In genomic region chr2:167055386-167055785, GRCm38 (mm10) we compare ENCODE assay signal across 8 mouse cellular contexts. TPM values are rescaled to one million over a fixed set of nuclear protein-coding genes. Genes with fewer than 3 reads are reported as not detected.
DNase-seq lines count a peak whose midpoint lies in the region; ATAC-seq and TF ChIP-seq lines count a peak whose summit lies in the region.

No protein-coding gene starts in this region.

- no peak for ATAC-seq in liver, embryonic 11.5 days (replicated peaks; ENCODE audit: low FRiP score)
- ATAC-seq in kidney, postnatal 0 days (replicated peaks; ENCODE audit: low FRiP score, low read depth), result no peak

- H3K9me3 ChIP-seq in liver, embryonic 11.5 days (ENCODE audit: control insufficient read depth, low read length), result no peaks in the 10 kb centered on the region
- no peaks in the 10 kb centered on the region for H3K9me3 ChIP-seq in kidney, postnatal 0 days (replicated peaks; ENCODE audit: low read length)

- peak; percentile 39 for DNase-seq in adrenal gland, adult 2 months
- no peak for DNase-seq in adrenal gland, adult 18-20 months (ENCODE audit: low spot score in 2 of 2)
- DNase-seq in liver, embryonic 11.5 days (ENCODE audit: low spot score), result no peak
- DNase-seq in liver, result no peak
- no peak for DNase-seq in kidney, postnatal 0 days (ENCODE audit: low spot score)
- DNase-seq in ovary, postnatal 14 days (ENCODE audit: low spot score), result peak; percentile 22
- DNase-seq in thymus, postnatal 36 days, result no peak
- no peak for DNase-seq in left cerebral cortex, adult 18-20 months (ENCODE audit: low spot score in 2 of 2)

- TF ChIP-seq CTCF in kidney, postnatal 0 days (IDR thresholded peaks at IDR 0.05; ENCODE audit: low read depth), result no peak

- no peaks in the 10 kb centered on the region for H3K27me3 ChIP-seq in liver, embryonic 11.5 days (replicated peaks; ENCODE audit: control insufficient read depth, insufficient read depth, low read length)
- no peaks in the 10 kb centered on the region for H3K27me3 ChIP-seq in kidney, postnatal 0 days (ENCODE audit: insufficient read depth, low read length)

- H3K4me3 ChIP-seq in liver, embryonic 11.5 days (ENCODE audit: low read depth, low read length), result no peak overlapping the region
- H3K4me3 ChIP-seq in kidney, postnatal 0 days (replicated peaks; ENCODE audit: low read depth, low read length), result no peak overlapping the region

- peaks cover 20% of the 10 kb centered on the region for H3K4me1 ChIP-seq in liver, embryonic 11.5 days (replicated peaks; ENCODE audit: control insufficient read depth, insufficient read depth, low read length)
- peaks cover 5% of the 10 kb centered on the region; the same call in 1 of the 2 replicates for H3K4me1 ChIP-seq in kidney, postnatal 0 days (replicated peaks; ENCODE audit: insufficient read depth, low read length)

- H3K36me3 ChIP-seq in liver, embryonic 11.5 days (ENCODE audit: control insufficient read depth, insufficient read depth, low read length), result peaks cover 38% of the 10 kb centered on the region
- peaks cover 38% of the 10 kb centered on the region for H3K36me3 ChIP-seq in kidney, postnatal 0 days (ENCODE audit: insufficient read depth, low read length)

- H3K27ac ChIP-seq in liver, embryonic 11.5 days (ENCODE audit: low read depth, low read length), result no peak overlapping the region
- no peak overlapping the region for H3K27ac ChIP-seq in kidney, postnatal 0 days

- H3K4me2 ChIP-seq in liver, embryonic 11.5 days, result no peak overlapping the region
- no peak overlapping the region for H3K4me2 ChIP-seq in kidney, postnatal 0 days (ENCODE audit: low read length)

- 90% methylated on average over 15 of the region's 15 CpGs for WGBS in liver, embryonic 11.5 days
- WGBS in kidney, postnatal 0 days, result 67% methylated on average over 15 of the region's 15 CpGs

- 0 out of 2 replicates have a peak overlapping the region, but pooled peaks have one; percentile 20 for H3K9ac ChIP-seq in liver, embryonic 11.5 days (ENCODE audit: low read depth, low read length)
- H3K9ac ChIP-seq in kidney, postnatal 0 days (ENCODE audit: low read depth, low read length), result peak overlapping the region; percentile 18; the same call in 1 of the 2 replicates

RNA-seq across cellular contexts. Expression of gene Znfx1, which starts 7.4 kb away (rescaled TPM):
- total RNA-seq in adrenal gland, adult 2 months (2021), result 10 to 100 TPM; 50.2 to 53.6 TPM
- polyA plus RNA-seq in adrenal gland, adult 2 months (2012; rRNA removed), result 29.5 and 31.9 TPM in 2 replicates
- total RNA-seq in adrenal gland, adult 18-20 months (2021), result 10 to 100 TPM; 56.3 to 72.9 TPM
- 10.1 and 11.2 TPM in 2 replicates for polyA plus RNA-seq in liver, embryonic 11.5 days (2014; fragmentation: Nextera tagmentation; extraction: Ambion mirVana)
- 10.7 and 11.8 TPM in 2 replicates for polyA plus RNA-seq in kidney, postnatal 0 days (2015; fragmentation: Nextera tagmentation; extraction: Ambion mirVana)
- 10 to 100 TPM; 77.2 to 78.9 TPM for total RNA-seq in left cerebral cortex, adult 18-20 months (2021)

RNA-seq across cellular contexts. Expression of gene Ddx27, which starts 40.4 kb away (rescaled TPM):
- 10 to 100 TPM; 29.2 to 41.5 TPM for total RNA-seq in adrenal gland, adult 2 months (2021)
- 28.3 and 31.1 TPM in 2 replicates for polyA plus RNA-seq in adrenal gland, adult 2 months (2012; rRNA removed)
- total RNA-seq in adrenal gland, adult 18-20 months (2021), result 10 to 100 TPM; 30.6 to 35.9 TPM
- polyA plus RNA-seq in liver, embryonic 11.5 days (2014; fragmentation: Nextera tagmentation; extraction: Ambion mirVana), result 102 and 103 TPM in 2 replicates
- polyA plus RNA-seq in kidney, postnatal 0 days (2015; fragmentation: Nextera tagmentation; extraction: Ambion mirVana), result 33.3 and 37.9 TPM in 2 replicates
- 10 to 100 TPM; 27.8 to 28.6 TPM for total RNA-seq in left cerebral cortex, adult 18-20 months (2021)

RNA-seq across cellular contexts. Expression of gene Stau1, which starts 59.3 kb away (rescaled TPM):
- total RNA-seq in adrenal gland, adult 2 months (2021), result 10 to 100 TPM; 61.5 to 91.7 TPM
- polyA plus RNA-seq in adrenal gland, adult 2 months (2012; rRNA removed), result 38.8 and 52.7 TPM in 2 replicates
- 10 to 100 TPM; 68.4 to 76.3 TPM for total RNA-seq in adrenal gland, adult 18-20 months (2021)
- 57.1 and 59.5 TPM in 2 replicates for polyA plus RNA-seq in liver, embryonic 11.5 days (2014; fragmentation: Nextera tagmentation; extraction: Ambion mirVana)
- polyA plus RNA-seq in kidney, postnatal 0 days (2015; fragmentation: Nextera tagmentation; extraction: Ambion mirVana), result 61.4 and 73.3 TPM in 2 replicates
- total RNA-seq in left cerebral cortex, adult 18-20 months (2021), result 10 to 100 TPM; 71.0 to 73.2 TPM

Comparison
In these comparisons a context has a peak if more than half of its experiments do, and no peak if none do; other contexts are left out.
1. DNase-seq: peak in adrenal gland, adult 2 months (single experiment) and ovary, postnatal 14 days (single experiment); none in adrenal gland, adult 18-20 months (0 of 2), liver, embryonic 11.5 days (single experiment), liver (single experiment), kidney, postnatal 0 days (single experiment), thymus, postnatal 36 days (0 of 2) and left cerebral cortex, adult 18-20 months (0 of 2).